Mouse (Mus musculus) thymus, postnatal 0 days (tissue): Measurements from ENCODE around the gene Prss27. TPM values are rescaled to one million over a fixed set of nuclear protein-coding genes. Genes with fewer than 3 reads are reported as not detected.

Experiments used
- microRNA-seq: library from miRNA; unstranded; fragments of <30 nt; microRNA quantifications from one replicate; pipeline ENCODE4, GENCODE M21; 2016; ENCODE audit warnings: borderline number of aligned reads
- polyA plus RNA-seq: library from polyadenylated mRNA; unstranded; fragments of >200 nt; fragmentation: Nextera tagmentation; extraction: Ambion mirVana; gene quantifications from 2 replicates; pipeline ENCODE4 v1.2.1, GENCODE M21; 2015

Prss27 gene
- polyA plus RNA-seq, 1 experiment from 2014 or later, result 2.4 TPM

Small RNA genes lying within 50 kb of the gene (microRNA-seq; reads per million reads assigned to microRNA genes)
- not detected for gene Gm27700

Other genes with a start within 250 kb of the Prss27 start
- 318 and 508 TPM in 2 replicates for gene Srrm2, start 247.6 kb upstream of the Prss27 start, polyA plus RNA-seq
- 1,085 and 1,139 TPM in 2 replicates for gene Elob, start 209.0 kb upstream of the Prss27 start, polyA plus RNA-seq
- 0.40 and 0.48 TPM in 2 replicates for gene Prss33, start 202.1 kb upstream of the Prss27 start, polyA plus RNA-seq
- 0.12 and 0.14 TPM in 2 replicates for gene Prss32, start 194.3 kb upstream of the Prss27 start, polyA plus RNA-seq
- gene Prss41, start 194.0 kb upstream of the Prss27 start, polyA plus RNA-seq, result 0.28 and 0.42 TPM in 2 replicates
- not detected in 2 replicates for gene Prss21, start 170.1 kb upstream of the Prss27 start, polyA plus RNA-seq
- 3.0 TPM in 2 replicates for gene Dcpp1, start 157.3 kb upstream of the Prss27 start, polyA plus RNA-seq
- gene Dcpp2, start 157.3 kb upstream of the Prss27 start, polyA plus RNA-seq, result 0.65 and 1.1 TPM in 2 replicates
- gene Dcpp3, start 120.7 kb upstream of the Prss27 start, polyA plus RNA-seq, result 1.9 and 3.2 TPM in 2 replicates
- gene Sbp, start 96.5 kb upstream of the Prss27 start, polyA plus RNA-seq, result 1.6 and 1.8 TPM in 2 replicates
- gene Sbpl, start 82.9 kb upstream of the Prss27 start, polyA plus RNA-seq, result 2.8 and 3.9 TPM in 2 replicates
- 0.65 and 0.77 TPM in 2 replicates for gene Prss30, start 57.6 kb upstream of the Prss27 start, polyA plus RNA-seq
- 0.22 and 0.70 TPM in 2 replicates for gene Prss22, start 40.0 kb upstream of the Prss27 start, polyA plus RNA-seq
- gene Kctd5, start 35.3 kb downstream of the Prss27 start, polyA plus RNA-seq, result 36.1 and 36.3 TPM in 2 replicates
- 48.3 and 62.0 TPM in 2 replicates for gene Pdpk1, start 112.8 kb downstream of the Prss27 start, polyA plus RNA-seq
- gene Amdhd2, start 125.6 kb downstream of the Prss27 start, polyA plus RNA-seq, result 27.3 and 29.8 TPM in 2 replicates
- 506 and 523 TPM in 2 replicates for gene Atp6v0c, start 131.6 kb downstream of the Prss27 start, polyA plus RNA-seq
- gene Tbc1d24, start 167.4 kb downstream of the Prss27 start, polyA plus RNA-seq, result 1.4 and 1.5 TPM in 2 replicates
- gene Ntn3, start 171.4 kb downstream of the Prss27 start, polyA plus RNA-seq, result 0.19 and 0.29 TPM in 2 replicates
- 6.9 and 8.0 TPM in 2 replicates for gene Tedc2, start 182.7 kb downstream of the Prss27 start, polyA plus RNA-seq
- gene Ccnf, start 213.3 kb downstream of the Prss27 start, polyA plus RNA-seq, result 63.0 and 74.3 TPM in 2 replicates